Mouse (Mus musculus): Measurements from ENCODE around the gene Orc5.

DNA sequence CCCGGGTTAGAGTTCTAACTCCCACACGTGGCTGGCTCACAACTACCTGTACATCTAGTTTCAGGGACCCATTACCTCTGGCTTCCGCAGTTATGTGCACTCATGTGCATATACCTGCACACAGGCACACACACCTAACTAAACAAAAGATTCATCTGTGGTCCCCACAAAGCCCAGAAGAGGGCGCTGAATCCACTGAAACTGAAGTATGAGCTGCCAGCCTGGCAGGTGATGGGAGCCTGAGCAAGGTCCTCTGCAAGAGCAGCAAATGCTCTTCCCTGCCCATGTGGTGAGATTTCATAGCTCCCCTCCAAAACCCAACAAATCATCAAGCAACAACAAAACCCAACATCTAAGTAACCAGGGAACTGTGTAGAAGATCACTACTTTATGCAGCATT lies 61.1 kb downstream of the Orc5 start:
- TF ChIP-seq POLR2A (IDR thresholded peaks at IDR 0.05; ENCODE audit: borderline replicate concordance, extremely low read depth, low read depth, low read length) (no peak), CTCF (IDR thresholded peaks at IDR 0.05; ENCODE audit: insufficient read depth, low read length) (peak; percentile 16; the same call in 1 of the 2 replicates)

Data from lung, adult 2 months (tissue).